Mouse (Mus musculus) CH12.LX (cell line): ENCODE results near the gene Zfp592. TPM values are rescaled to one million over a fixed set of nuclear protein-coding genes. Genes with fewer than 3 reads are reported as not detected.

Experiments
- DNase-seq: peaks from one replicate; pipeline ENCODE4 v3.0.0-alpha.2; 2013; ENCODE audit errors: extremely low read depth
- H3K27ac ChIP-seq: 2 replicates; pipeline ENCODE4 v1.5.1; 2012; ENCODE audit warnings: low read depth, mild to moderate bottlenecking, control low read depth, moderate library complexity; ENCODE audit not compliant: insufficient read depth
- H3K27me3 ChIP-seq: replicated peaks from 2 replicates; pipeline ENCODE3; 2012; ENCODE audit warnings: inconsistent platforms
- H3K36me3 ChIP-seq, 2 experiments: replicated peaks in 1 of 2; 2 replicates each; pipeline versions ENCODE3 to v1.6.1; 2012; ENCODE audit warnings: inconsistent platforms in 1 of 2, low read length in 1 of 2, mild to moderate bottlenecking in 1 of 2, mixed read lengths in 1 of 2, moderate library complexity in 1 of 2; ENCODE audit not compliant: control insufficient read depth in 1 of 2, insufficient read depth in 1 of 2
- H3K4me1 ChIP-seq, 2 experiments: 2 replicates each; pipeline ENCODE4 v1.6.1; 2012; ENCODE audit warnings: inconsistent platforms in 1 of 2, moderate library complexity in 1 of 2; ENCODE audit not compliant: insufficient read depth in 2 of 2, control insufficient read depth in 1 of 2
- H3K4me2 ChIP-seq: 2 replicates; pipeline ENCODE4 v1.6.1; 2012; ENCODE audit warnings: low read depth, mild to moderate bottlenecking, control low read depth; ENCODE audit not compliant: poor library complexity, insufficient read depth, severe bottlenecking
- H3K4me3 ChIP-seq, 3 experiments: fragments of 150-350 bp in 1 of 3; sonication (generic) in 1 of 3; replicated peaks in 1 of 3; 2 replicates each; pipeline versions ENCODE3 to v1.5.1; 2011 to 2012; ENCODE audit warnings: low read depth in 2 of 3, low read length in 2 of 3, mild to moderate bottlenecking in 2 of 3, moderate library complexity in 2 of 3, control low read depth in 1 of 3, improper control_type of control experiment in 1 of 3, inconsistent platforms in 1 of 3, mixed read lengths in 1 of 3; ENCODE audit not compliant: poor library complexity in 1 of 3
- H3K79me2 ChIP-seq: replicated peaks from 2 replicates; pipeline ENCODE4 v1.6.1; 2012; ENCODE audit warnings: mild to moderate bottlenecking, moderate library complexity; ENCODE audit not compliant: control insufficient read depth, poor library complexity, insufficient read depth, severe bottlenecking; ENCODE audit errors: extremely low read depth
- H3K9ac ChIP-seq: 2 replicates; pipeline ENCODE4 v1.6.1; 2012; ENCODE audit warnings: low read depth, mild to moderate bottlenecking, control low read depth, moderate library complexity; ENCODE audit not compliant: insufficient read depth
- H3K9me3 ChIP-seq: replicated peaks from 2 replicates; pipeline ENCODE3; 2012; ENCODE audit warnings: low read length, inconsistent platforms, mixed read lengths
- CHD1 ChIP-seq: IDR thresholded peaks from 2 replicates; pipeline ENCODE4 v1.6.1; 2012; ENCODE audit warnings: low read depth, low read length, improper control_type of control experiment, inconsistent platforms
- CTCF ChIP-seq, 2 experiments: IDR thresholded peaks in 1 of 2; conservative IDR thresholded peaks in 1 of 2; 2 replicates each; pipeline ENCODE4 v1.5.1; 2011 to 2012; ENCODE audit warnings: low read depth in 2 of 2, low read length in 2 of 2, improper control_type of control experiment in 1 of 2, inconsistent platforms in 1 of 2, mild to moderate bottlenecking in 1 of 2, moderate library complexity in 1 of 2
- ELF1 ChIP-seq: IDR thresholded peaks from 2 replicates; pipeline ENCODE4 v1.6.1; 2014; ENCODE audit warnings: low read depth, mild to moderate bottlenecking, inconsistent platforms, low read length, improper control_type of control experiment
- EP300 ChIP-seq: IDR thresholded peaks from 2 replicates; pipeline ENCODE4 v1.6.1; 2011; ENCODE audit warnings: low read length, improper control_type of control experiment
- IRF4 ChIP-seq: IDR thresholded peaks from 2 replicates; pipeline ENCODE4 v1.6.1; 2014; ENCODE audit warnings: low read depth, mild to moderate bottlenecking, inconsistent platforms, low read length, improper control_type of control experiment
- JUND ChIP-seq: conservative IDR thresholded peaks from 2 replicates; pipeline ENCODE4 v1.6.1; 2011; ENCODE audit warnings: low read depth, low read length, improper control_type of control experiment
- KAT2A ChIP-seq: IDR thresholded peaks from 2 replicates; pipeline ENCODE4 v1.6.1; 2012; ENCODE audit warnings: low read length, improper control_type of control experiment, inconsistent platforms; ENCODE audit not compliant: insufficient replicate concordance
- MAFK ChIP-seq: IDR thresholded peaks from 2 replicates; pipeline ENCODE4 v1.6.1; 2011; ENCODE audit warnings: low read length, improper control_type of control experiment; ENCODE audit not compliant: insufficient replicate concordance
- MAX ChIP-seq: IDR thresholded peaks from 2 replicates; pipeline ENCODE4 v1.6.1; 2011; ENCODE audit warnings: low read length, improper control_type of control experiment
- MYC ChIP-seq: IDR thresholded peaks from 2 replicates; pipeline ENCODE4 v1.6.1; 2011; ENCODE audit warnings: low read depth, mild to moderate bottlenecking, improper control_type of control experiment, low read length
- NRF1 ChIP-seq: IDR thresholded peaks from 2 replicates; pipeline ENCODE4 v1.6.1; 2014; ENCODE audit warnings: low read depth, mild to moderate bottlenecking, inconsistent platforms, low read length, improper control_type of control experiment, moderate library complexity
- POLR2A ChIP-seq: IDR thresholded peaks from 2 replicates; pipeline ENCODE4 v1.6.1; 2011; ENCODE audit warnings: low read depth, mild to moderate bottlenecking, improper control_type of control experiment, low read length
- POLR2AphosphoS2 ChIP-seq: IDR thresholded peaks from 2 replicates; pipeline ENCODE4 v1.6.1; 2011; ENCODE audit warnings: low read depth, low read length, improper control_type of control experiment
- RCOR1 ChIP-seq: conservative IDR thresholded peaks from 2 replicates; pipeline ENCODE4 v1.6.1; 2012; ENCODE audit warnings: low read depth, mild to moderate bottlenecking, inconsistent platforms, low read length, improper control_type of control experiment
- SIN3A ChIP-seq: IDR thresholded peaks from 2 replicates; pipeline ENCODE4 v1.6.1; 2012; ENCODE audit warnings: low read length, improper control_type of control experiment, inconsistent platforms
- SMC3 ChIP-seq: IDR thresholded peaks from 2 replicates; pipeline ENCODE4 v1.6.1; 2011; ENCODE audit warnings: low read depth, low read length, improper control_type of control experiment
- TBP ChIP-seq: conservative IDR thresholded peaks from 2 replicates; pipeline ENCODE4 v1.6.1; 2011; ENCODE audit warnings: low read depth, low read length, improper control_type of control experiment
- USF1 ChIP-seq: IDR thresholded peaks from 2 replicates; pipeline ENCODE4 v1.6.1; 2014; ENCODE audit warnings: low read depth, mild to moderate bottlenecking, inconsistent platforms, low read length, improper control_type of control experiment
- ZKSCAN1 ChIP-seq: IDR thresholded peaks from 2 replicates; pipeline ENCODE4 v1.6.1; 2012; ENCODE audit warnings: low read depth, inconsistent platforms, low read length, improper control_type of control experiment, borderline replicate concordance
- dilution Hi-C: fragments of 300-500 bp; cut with MboI; formaldehyde crosslinking; loops from 2 replicates; pipeline ENCODE4 v1.14.3; 2020; ENCODE audit warnings: low sequenced_read_pairs; ENCODE audit not compliant: extremely low pct_unique_long_range_greater_than_20kb, extremely low pct_ligation_motif_present
- in situ Hi-C: fragments of 300-500 bp; cut with MboI; formaldehyde crosslinking; loops from 3 replicates; pipeline ENCODE4 v1.14.3; 2019; ENCODE audit warnings: low sequenced_read_pairs, low pct_ligation_motif_present, low pct_unique_long_range_greater_than_20kb, mixed read lengths
- polyA plus RNA-seq: library from polyadenylated mRNA; unstranded; fragments of >175 nt; gene quantifications from 2 replicates; pipeline ENCODE4 v1.2.1, GENCODE M21; 2012; ENCODE audit warnings: low read depth; ENCODE audit not compliant: insufficient read length
- total RNA-seq, 2 experiments: library from RNA; depleted of rRNA; stranded (reverse); fragments of 300-350 nt in 1 of 2; fragments of >200 nt in 1 of 2; gene quantifications; 2 replicates each; pipeline ENCODE4 v1.2.3; 2012 to 2014

The Zfp592 gene
- total and polyA plus RNA-seq, 3 experiments = 7.8 to 23.6 (median 10.1) TPM

GRCm38 (mm10) chr7:81049966-81050365 lies 56.5 kb downstream of the Zfp592 start:
- no peak overlapping the region for H3K9ac ChIP-seq
- H3K27me3 ChIP-seq = no peaks in the 10 kb centered on the region
- no peaks in the 10 kb centered on the region for H3K4me1 ChIP-seq
- H3K79me2 ChIP-seq = no peaks in the 10 kb centered on the region
- no peak for DNase-seq
- H3K36me3 ChIP-seq = peaks cover 0 to 3% of the 10 kb centered on the region in 2 experiments
- dilution Hi-C loops (no loop called here), in situ Hi-C loops (loop anchor here (25.0 kb wide), 1 partner anchor 313 kb away; no protein-coding TSS in a partner anchor)
- H3K4me3 ChIP-seq = no peak overlapping the region
- no peak overlapping the region for H3K4me2 ChIP-seq
- no peak overlapping the region for H3K27ac ChIP-seq
- H3K9me3 ChIP-seq = no peaks in the 10 kb centered on the region
- TF ChIP-seq TBP (no peak), ELF1 (no peak), SIN3A (no peak), ZKSCAN1 (no peak), MAFK (no peak), NRF1 (no peak), POLR2A (no peak), CTCF (conservative IDR thresholded peaks at IDR 0.05 in 1 of 2, IDR thresholded peaks at IDR 0.05 in 1 of 2; ENCODE audit: low read depth in 2 of 2, low read length in 2 of 2) (no peak), USF1 (no peak), MYC (no peak), RCOR1 (no peak), IRF4 (no peak), SMC3 (no peak), KAT2A (no peak), JUND (no peak), POLR2AphosphoS2 (no peak), EP300 (no peak), MAX (no peak), CHD1 (no peak)

GRCm38 (mm10) chr7:81055709-81056370 lies 62.4 kb downstream of the Zfp592 start:
- Histone ChIP-seq H3K4me3 (no peak overlapping the region), H3K27ac (no peak overlapping the region), H3K9ac (no peak overlapping the region), H3K4me1 (no peaks in the 10 kb centered on the region), H3K79me2 (no peaks in the 10 kb centered on the region), H3K27me3 (no peaks in the 10 kb centered on the region), H3K9me3 (no peaks in the 10 kb centered on the region), H3K36me3 (no peaks in the 10 kb centered on the region), H3K4me2 (no peak overlapping the region)
- no peak for DNase-seq
- in situ Hi-C loops (loop anchor here (25.0 kb wide), 1 partner anchor 319 kb away; no protein-coding TSS in a partner anchor), dilution Hi-C loops (no loop called here)
- no peak for TF ChIP-seq SMC3
